Mouse (Mus musculus) E14TG2a.4 (cell line): ENCODE measurements around the gene Msx3.

Source experiments
- H3K27me3 ChIP-seq: 2 replicates; pipeline ENCODE4 v1.6.1; 2014; ENCODE audit warnings: low read length, control low read depth; ENCODE audit not compliant: insufficient read depth
- H3K36me3 ChIP-seq: 2 replicates; pipeline ENCODE4 v1.6.1; 2014; ENCODE audit warnings: low read length, control low read depth; ENCODE audit not compliant: insufficient read depth
- H3K4me1 ChIP-seq: replicated peaks from 2 replicates; pipeline ENCODE4 v1.6.1; 2014; ENCODE audit warnings: low read depth, low read length, control low read depth
- H3K4me3 ChIP-seq: replicated peaks from 2 replicates; pipeline ENCODE4 v1.5.1; 2014; ENCODE audit warnings: mild to moderate bottlenecking, low read length
- H3K9me3 ChIP-seq: 2 replicates; pipeline ENCODE4 v1.6.1; 2014; ENCODE audit warnings: low read length, control low read depth
- CTCF ChIP-seq: conservative IDR thresholded peaks from 2 replicates; pipeline ENCODE4 v1.5.1; 2014; ENCODE audit warnings: low read length
- NANOG ChIP-seq: IDR thresholded peaks from 2 replicates; pipeline ENCODE4 v1.6.1; 2014; ENCODE audit warnings: borderline replicate concordance, low read length, mixed read lengths
- POU5F1 ChIP-seq: IDR thresholded peaks from 2 replicates; pipeline ENCODE4 v1.6.1; 2014; ENCODE audit warnings: low read length, borderline replicate concordance

Gene Msx3

GRCm38 (mm10) chr7:140048361-140049114 is at the start of gene Msx3:
Gene Msx3 (minus strand): TSS chr7:140049089.
- H3K4me1 ChIP-seq: peaks cover 23% of the 10 kb centered on the region
- H3K36me3 ChIP-seq: no peaks in the 10 kb centered on the region
- no peaks in the 10 kb centered on the region for H3K9me3 ChIP-seq
- H3K4me3 ChIP-seq: peak within 1 kb of the TSS; percentile 80
- TF ChIP-seq NANOG: no peak
- no peak for TF ChIP-seq CTCF
- peaks cover 98% of the 10 kb centered on the region for H3K27me3 ChIP-seq

GRCm38 (mm10) chr7:140098466-140098865 is 49.6 kb upstream of the Msx3 start:
- H3K4me1 ChIP-seq: peaks cover 22% of the 10 kb centered on the region
- no peak for TF ChIP-seq POU5F1

GRCm38 (mm10) chr7:140096055-140096454 is 47.2 kb upstream of the Msx3 start:
- Histone ChIP-seq H3K27me3 (peaks cover 12% of the 10 kb centered on the region; the same call in 1 of the 2 replicates), H3K36me3 (peaks cover 15% of the 10 kb centered on the region), H3K9me3 (no peaks in the 10 kb centered on the region), H3K4me1 (peaks cover 4% of the 10 kb centered on the region), H3K4me3 (no peak overlapping the region)
- no peak for TF ChIP-seq NANOG

More at GRCm38 (mm10) chr7:140098466-140098865, 49.6 kb upstream of the Msx3 start:
- no peak overlapping the region for H3K4me3 ChIP-seq
- peaks cover 15% of the 10 kb centered on the region for H3K36me3 ChIP-seq
- no peaks in the 10 kb centered on the region for H3K9me3 ChIP-seq
- peaks cover 15% of the 10 kb centered on the region; the same call in 1 of the 2 replicates for H3K27me3 ChIP-seq

GRCm38 (mm10) chr7:140095556-140095955 is 46.7 kb upstream of the Msx3 start:
- Histone ChIP-seq H3K27me3 (peaks cover 12% of the 10 kb centered on the region; the same call in 1 of the 2 replicates), H3K36me3 (peaks cover 15% of the 10 kb centered on the region), H3K4me3 (no peak overlapping the region), H3K9me3 (no peaks in the 10 kb centered on the region), H3K4me1 (no peaks in the 10 kb centered on the region; the same call in 1 of the 2 replicates)
- no peak for TF ChIP-seq POU5F1

- Histone ChIP-seq H3K9me3 (no peaks in the 10 kb centered on the region), H3K4me1 (peaks cover 2% of the 10 kb centered on the region; the same call in 1 of the 2 replicates), H3K27me3 (peaks cover 12% of the 10 kb centered on the region; the same call in 1 of the 2 replicates), H3K36me3 (peaks cover 15% of the 10 kb centered on the region), H3K4me3 (no peak overlapping the region)
- TF ChIP-seq POU5F1 (no peak), NANOG (no peak), CTCF (no peak)
Observed at GRCm38 (mm10) chr7:140094954-140095353, 46.1 kb upstream of the Msx3 start.

DNA sequence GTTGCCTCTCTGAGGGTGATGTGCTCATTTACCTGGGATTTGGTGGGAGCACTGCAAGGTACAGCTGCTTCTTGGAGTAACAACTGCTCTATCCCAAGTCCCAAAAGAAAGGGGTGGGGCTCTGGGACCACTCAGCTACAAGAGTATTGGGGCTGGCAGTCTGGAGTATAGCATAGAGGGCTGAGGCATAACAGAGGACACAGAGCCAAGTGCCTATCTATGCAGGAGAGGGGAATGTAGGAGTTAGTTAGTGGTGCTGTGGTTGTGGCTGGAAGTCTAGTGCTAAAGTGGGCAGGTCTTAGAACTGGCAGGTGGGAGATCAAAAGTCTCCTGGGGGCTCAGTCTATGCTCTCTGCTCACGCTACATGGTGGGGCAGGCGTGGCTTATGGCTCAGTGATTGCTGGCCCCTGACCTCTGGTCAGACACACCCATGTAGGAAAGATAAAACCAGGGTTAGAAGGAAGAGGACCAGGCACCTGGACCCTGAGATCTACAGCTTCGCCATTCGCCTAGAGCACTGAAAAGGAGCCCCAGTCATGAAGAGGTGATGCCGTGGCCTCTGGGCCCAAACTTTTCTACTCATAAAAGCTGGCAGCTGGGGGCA is 44.1 kb upstream of the Msx3 start, which contains the start of gene Prap1:
Gene Prap1 (plus strand): TSS at position 472 of the 605 bp plus-strand sequence.
- Histone ChIP-seq H3K9me3 (no peaks in the 10 kb centered on the region), H3K4me3 (no peak within 1 kb of the TSS), H3K4me1 (peaks cover 3% of the 10 kb centered on the region; the same call in 1 of the 2 replicates), H3K36me3 (no peaks in the 10 kb centered on the region), H3K27me3 (peaks cover 12% of the 10 kb centered on the region; the same call in 1 of the 2 replicates)
- TF ChIP-seq CTCF: no peak
- TF ChIP-seq POU5F1: no peak
- TF ChIP-seq NANOG: no peak

GRCm38 (mm10) chr7:140090601-140091000 is 41.7 kb upstream of the Msx3 start:
- peaks cover 18% of the 10 kb centered on the region for H3K4me1 ChIP-seq
- no peaks in the 10 kb centered on the region for H3K9me3 ChIP-seq
- H3K27me3 ChIP-seq: peaks cover 6% of the 10 kb centered on the region; the same call in 1 of the 2 replicates
- TF ChIP-seq NANOG: no peak
- TF ChIP-seq CTCF: no peak
- TF ChIP-seq POU5F1: no peak
- H3K36me3 ChIP-seq: no peaks in the 10 kb centered on the region
- no peak overlapping the region for H3K4me3 ChIP-seq

DNA sequence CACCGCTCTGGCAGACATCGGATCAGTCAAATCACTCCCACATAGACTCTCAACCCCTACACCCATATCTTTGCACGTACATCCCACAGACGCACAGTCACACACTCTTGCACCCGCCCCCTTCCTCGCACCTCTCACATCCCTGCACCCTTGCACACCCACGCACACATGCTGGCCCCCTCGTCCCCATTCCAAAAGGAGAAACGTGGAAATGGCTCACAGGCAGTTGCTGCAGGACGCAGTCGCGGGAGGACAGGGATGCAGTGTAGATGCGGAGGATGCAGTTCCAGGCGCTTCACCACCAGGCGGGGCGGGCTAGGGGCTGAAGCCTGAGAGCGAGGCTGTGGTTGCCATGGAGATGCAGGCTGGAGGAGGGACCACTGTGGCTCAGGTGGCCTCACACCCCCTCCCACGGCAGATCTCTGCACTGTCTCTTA is 33.4 kb upstream of the Msx3 start, which contains the start of gene Caly:
Gene Caly (minus strand): TSS at position 307 of the 437 bp plus-strand sequence.
- Histone ChIP-seq H3K9me3 (no peaks in the 10 kb centered on the region), H3K4me1 (peaks cover 48% of the 10 kb centered on the region), H3K27me3 (peaks cover 34% of the 10 kb centered on the region), H3K36me3 (no peaks in the 10 kb centered on the region), H3K4me3 (0 out of 2 replicates have a peak within 1 kb of the TSS, but pooled peaks have one; percentile 26)
- no peak for TF ChIP-seq NANOG
- peak; percentile 42 for TF ChIP-seq CTCF
